Mouse (Mus musculus) adrenal gland, postnatal 25 days (tissue): ENCODE results near the gene Mrps27. TPM values are rescaled to one million over a fixed set of nuclear protein-coding genes. Genes with fewer than 3 reads are reported as not detected.

Experiments used
- DNase-seq: peaks from one replicate; pipeline ENCODE4 v3.0.0; 2021; ENCODE audit warnings: mixed read lengths
- total RNA-seq: library from RNA; stranded (reverse); gene quantifications from 2 replicates; pipeline ENCODE4 v1.2.3, GENCODE M21; 2021

Mrps27 gene
- total RNA-seq, 1 experiment from 2014 or later: 49.5 TPM

GRCm38 (mm10) chr13:99387901-99388811 is 43.6 kb downstream of the Mrps27 start:
- no peak for DNase-seq

DNA sequence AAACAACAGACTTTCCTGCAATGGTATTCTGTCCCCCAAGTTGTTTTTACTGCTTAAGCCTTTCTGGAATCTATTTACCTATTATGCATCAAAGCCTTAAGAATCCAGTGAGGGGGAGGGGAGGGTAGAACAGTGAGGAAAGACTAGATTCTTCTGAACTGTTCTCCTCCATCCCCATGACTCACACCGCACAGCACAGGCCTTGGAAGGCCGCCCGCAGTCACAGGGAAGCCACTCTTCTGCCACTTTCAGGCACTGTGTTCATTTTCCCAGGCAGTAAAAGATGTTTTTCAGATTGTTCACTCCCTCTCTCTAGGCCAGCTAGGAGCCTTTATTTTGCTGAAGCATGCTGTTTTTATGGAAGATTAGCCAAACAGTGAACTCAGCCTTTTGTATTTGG is 46.8 kb downstream of the Mrps27 start:
- peak; percentile 84 for DNase-seq

DNA sequence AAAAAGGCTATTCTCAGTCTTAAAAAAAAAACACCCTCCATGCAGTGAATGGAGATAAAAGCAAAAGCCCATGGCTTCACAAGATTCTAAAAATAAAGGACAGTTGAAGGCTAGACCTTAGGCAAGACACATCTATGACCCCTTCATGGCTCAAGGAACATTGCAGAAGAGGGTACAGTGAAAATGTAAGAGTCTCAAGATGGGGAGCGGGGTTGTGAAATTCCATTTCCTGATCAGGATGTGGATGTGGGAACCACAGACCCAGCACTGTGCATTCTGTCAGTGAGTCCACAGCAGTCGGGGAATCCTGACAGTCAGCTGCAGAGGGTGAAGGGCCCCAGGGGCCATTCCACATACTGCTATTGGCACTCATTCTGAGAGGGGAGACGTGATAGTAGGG is 48.5 kb downstream of the Mrps27 start:
- DNase-seq: no peak

DNA sequence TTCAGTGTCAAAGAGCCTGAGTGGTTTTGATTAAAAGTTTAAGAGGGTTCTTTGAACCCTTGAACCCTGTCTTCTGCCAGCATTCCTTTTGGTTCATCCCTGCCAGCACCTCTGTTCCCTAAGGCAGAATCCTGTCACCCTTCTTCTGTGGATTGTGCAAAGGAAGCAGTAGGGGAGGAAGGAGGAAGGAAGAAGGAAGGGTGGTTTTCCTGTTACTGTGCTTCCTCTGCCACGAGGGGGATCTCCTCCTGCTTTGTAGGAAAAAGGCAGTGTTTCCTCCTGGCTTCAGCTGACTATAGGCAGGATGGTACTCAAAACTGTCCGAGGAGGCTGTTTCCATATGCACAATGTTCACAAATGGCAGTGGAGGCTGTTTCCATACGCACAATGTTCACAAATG is 50.1 kb downstream of the Mrps27 start:
- no peak for DNase-seq

- DNase-seq: no peak
Observed at GRCm38 (mm10) chr13:99395531-99395930, 50.9 kb downstream of the Mrps27 start.

GRCm38 (mm10) chr13:99397228-99397627 is 52.6 kb downstream of the Mrps27 start:
- no peak for DNase-seq

- DNase-seq: peak; percentile 62
Observed at GRCm38 (mm10) chr13:99398149-99398701, 53.6 kb downstream of the Mrps27 start.

GRCm38 (mm10) chr13:99399373-99399772 is 54.8 kb downstream of the Mrps27 start:
- no peak for DNase-seq

GRCm38 (mm10) chr13:99409216-99409615 is 64.6 kb downstream of the Mrps27 start:
- no peak for DNase-seq

- no peak for DNase-seq
Observed at GRCm38 (mm10) chr13:99410611-99411515, 66.3 kb downstream of the Mrps27 start.

- DNase-seq: peak; percentile 76
Observed at GRCm38 (mm10) chr13:99411761-99412160, 67.2 kb downstream of the Mrps27 start.

- DNase-seq: peak; percentile 49
Observed at GRCm38 (mm10) chr13:99412477-99413080, 68.0 kb downstream of the Mrps27 start.

GRCm38 (mm10) chr13:99413481-99414351 is 69.1 kb downstream of the Mrps27 start:
- no peak for DNase-seq

- DNase-seq: no peak
Observed at GRCm38 (mm10) chr13:99414352-99414742, 69.8 kb downstream of the Mrps27 start.

DNA sequence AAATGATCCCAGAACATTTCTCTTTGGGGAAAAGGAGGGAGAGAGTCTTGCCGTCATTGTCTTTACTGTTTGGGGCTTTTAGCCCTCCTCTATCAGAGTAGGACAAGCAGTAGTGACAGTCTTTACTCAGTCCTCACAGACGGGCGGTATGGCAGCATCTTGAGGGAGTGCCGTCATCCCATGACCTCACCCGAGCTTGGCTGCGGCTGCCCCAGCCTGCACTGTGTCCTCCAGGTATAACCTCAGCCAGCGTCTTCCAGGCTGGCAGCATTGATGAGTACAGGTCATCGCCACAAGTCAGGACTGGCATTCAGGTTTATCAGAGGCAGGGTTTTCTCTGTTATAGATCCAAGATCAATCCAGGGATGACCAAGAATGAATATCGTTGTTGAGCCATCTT is 72.0 kb downstream of the Mrps27 start:
- DNase-seq: no peak

GRCm38 (mm10) chr13:99423581-99423980 is 79.0 kb downstream of the Mrps27 start:
- DNase-seq: no peak

- DNase-seq: no peak
Observed at GRCm38 (mm10) chr13:99433068-99434008, 88.8 kb downstream of the Mrps27 start.

- no peak for DNase-seq
Observed at GRCm38 (mm10) chr13:99434494-99434893, 89.9 kb downstream of the Mrps27 start.

DNA sequence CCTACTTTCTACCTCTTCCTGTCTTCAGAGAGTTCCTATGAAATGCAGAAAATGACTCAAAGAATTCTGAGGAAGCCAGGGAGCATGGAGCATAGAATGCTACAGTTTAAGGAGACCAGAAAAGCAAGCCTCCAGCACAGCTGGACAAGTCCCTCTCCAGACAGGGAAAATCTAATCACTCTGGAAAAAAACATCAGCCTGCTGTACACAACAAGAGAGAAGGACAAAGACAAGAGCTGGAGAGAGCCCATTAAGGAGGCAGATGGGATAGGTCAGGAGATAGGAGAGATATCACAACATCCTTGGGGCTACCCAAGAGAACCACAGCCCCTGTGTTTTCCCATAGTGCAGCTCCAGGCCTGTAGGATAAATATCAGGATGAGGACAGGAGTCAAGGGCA is 92.5 kb downstream of the Mrps27 start:
- DNase-seq: no peak

GRCm38 (mm10) chr13:99439357-99439756 is 94.8 kb downstream of the Mrps27 start:
- no peak for DNase-seq
